8 mouse cellular contexts compared by ENCODE assay signal in genomic region chr13:36736619-36736996, GRCm38 (mm10). TPM values are rescaled to one million over a fixed set of nuclear protein-coding genes. Genes with fewer than 3 reads are reported as not detected.
A peak's percentile ranks its signal among the peaks of the same experiment; 100 is the strongest.
DNase-seq lines count a peak whose midpoint lies in the region; ATAC-seq and TF ChIP-seq lines count a peak whose summit lies in the region.

No protein-coding gene starts in this region.

- peak overlapping the region; percentile 66 for H3K4me2 ChIP-seq in lung, postnatal 0 days (replicated peaks; ENCODE audit: low read depth, low read length)
- peak overlapping the region; percentile 84 for H3K4me2 ChIP-seq in limb, embryonic 11.5 days (ENCODE audit: low read depth, severe bottlenecking)
- peak overlapping the region; percentile 62 for H3K4me2 ChIP-seq in stomach, embryonic 14.5 days (replicated peaks; ENCODE audit: low read depth, low read length)

- no peak for TF ChIP-seq CTCF in lung, postnatal 0 days (IDR thresholded peaks at IDR 0.05)

- H3K9me3 ChIP-seq in lung, postnatal 0 days (ENCODE audit: low read length) = no peaks in the 10 kb centered on the region
- no peaks in the 10 kb centered on the region for H3K9me3 ChIP-seq in limb, embryonic 11.5 days (ENCODE audit: control insufficient read depth, low read length)
- H3K9me3 ChIP-seq in stomach, embryonic 14.5 days (ENCODE audit: control insufficient read depth, low read depth, low read length) = no peaks in the 10 kb centered on the region

- 10% methylated on average over 9 of the region's 9 CpGs for WGBS in lung, postnatal 0 days
- WGBS in limb, embryonic 11.5 days = 4% methylated on average over 9 of the region's 9 CpGs
- WGBS in stomach, embryonic 14.5 days = 13% methylated on average over 9 of the region's 9 CpGs

- peak; percentile 25 for DNase-seq in CD4-positive, CD25-positive, alpha-beta regulatory T cell, adult 2 months (ENCODE audit: low read depth, low spot score)
- no peak for DNase-seq in lung, postnatal 0 days (ENCODE audit: low spot score)
- DNase-seq in lung, postnatal 4 days = no peak
- DNase-seq in limb, embryonic 11.5 days (ENCODE audit: low spot score) = peak; percentile 66
- no peak for DNase-seq in right cerebral cortex, adult 18-20 months
- no peak for DNase-seq in gastrocnemius, adult 8-10 months (ENCODE audit: low spot score in 2 of 2)

- peaks cover 20% of the 10 kb centered on the region; the same call in 1 of the 2 replicates for H3K4me1 ChIP-seq in lung, postnatal 0 days (ENCODE audit: insufficient read depth, low read depth, low read length)
- H3K4me1 ChIP-seq in limb, embryonic 11.5 days (ENCODE audit: control insufficient read depth, insufficient read depth, low read length) = peaks cover 14% of the 10 kb centered on the region; the same call in 1 of the 2 replicates
- peaks cover 13% of the 10 kb centered on the region; the same call in 1 of the 2 replicates for H3K4me1 ChIP-seq in stomach, embryonic 14.5 days (ENCODE audit: control insufficient read depth, insufficient read depth, low read length)

- no peaks in the 10 kb centered on the region for H3K36me3 ChIP-seq in lung, postnatal 0 days (ENCODE audit: insufficient read depth, low read length)
- H3K36me3 ChIP-seq in limb, embryonic 11.5 days (ENCODE audit: control insufficient read depth, insufficient read depth, low read length) = no peaks in the 10 kb centered on the region
- no peaks in the 10 kb centered on the region for H3K36me3 ChIP-seq in stomach, embryonic 14.5 days (ENCODE audit: control insufficient read depth, insufficient read depth, low read length)

- H3K4me3 ChIP-seq in lung, postnatal 0 days (ENCODE audit: low read depth, low read length) = peak overlapping the region; percentile 36
- peak overlapping the region; percentile 39 for H3K4me3 ChIP-seq in limb, embryonic 11.5 days (ENCODE audit: low read depth, low read length)
- H3K4me3 ChIP-seq in stomach, embryonic 14.5 days (ENCODE audit: low read depth, low read length) = peak overlapping the region; percentile 37

- no peak overlapping the region for H3K9ac ChIP-seq in lung, postnatal 0 days (replicated peaks; ENCODE audit: low read depth)
- H3K9ac ChIP-seq in limb, embryonic 11.5 days (ENCODE audit: low read length) = peak overlapping the region; percentile 57
- H3K9ac ChIP-seq in stomach, embryonic 14.5 days (replicated peaks; ENCODE audit: low read depth, low read length) = 0 out of 2 replicates have a peak overlapping the region, but pooled peaks have one; percentile 0

- TF ChIP-seq EP300 in lung, postnatal 0 days (IDR thresholded peaks at IDR 0.05) = no peak

- no peak overlapping the region for H3K27ac ChIP-seq in lung, postnatal 0 days (ENCODE audit: low read length)
- peak overlapping the region; percentile 80 for H3K27ac ChIP-seq in limb, embryonic 11.5 days (replicated peaks; ENCODE audit: low read depth, low read length)
- H3K27ac ChIP-seq in stomach, embryonic 14.5 days (ENCODE audit: low read length) = no peak overlapping the region

- H3K27me3 ChIP-seq in lung, postnatal 0 days (replicated peaks; ENCODE audit: insufficient read depth, low read length) = peaks cover 46% of the 10 kb centered on the region
- H3K27me3 ChIP-seq in limb, embryonic 11.5 days (ENCODE audit: control insufficient read depth, insufficient read depth, low read length) = peaks cover 13% of the 10 kb centered on the region
- H3K27me3 ChIP-seq in stomach, embryonic 14.5 days (ENCODE audit: control insufficient read depth, insufficient read depth, low read length) = peaks cover 15% of the 10 kb centered on the region; the same call in 1 of the 2 replicates

- no peak for ATAC-seq in CD4-positive, CD25-positive, alpha-beta regulatory T cell, adult 4 months
- ATAC-seq in lung, postnatal 0 days = peak; percentile 32; the same call in 1 of the 2 replicates
- ATAC-seq in limb, embryonic 11.5 days (ENCODE audit: insufficient number of reproducible peaks, low FRiP score, low TSS enrichment, low read depth) = peak; percentile 69
- 0 out of 2 replicates have a peak, but pooled peaks have one; percentile 14 for ATAC-seq in stomach, embryonic 14.5 days (ENCODE audit: insufficient number of reproducible peaks, insufficient read depth, low FRiP score, low read depth)

RNA-seq across cellular contexts. Expression of gene Nrn1, which starts 1.7 kb away (rescaled TPM):
- polyA plus RNA-seq in CD4-positive, CD25-positive, alpha-beta regulatory T cell, adult 4 months (2017; shearing (Covaris generic)) = 10 to 100 TPM; 56.1 to 63.6 TPM
- 0.31 and 0.42 TPM in 2 replicates for polyA plus RNA-seq in lung, postnatal 0 days (2015; fragmentation: Nextera tagmentation; extraction: Ambion mirVana)
- polyA plus RNA-seq in limb, embryonic 11.5 days (2014; fragmentation: Nextera tagmentation; extraction: Ambion mirVana) = 1.8 and 2.1 TPM in 2 replicates
- polyA plus RNA-seq in stomach, embryonic 14.5 days (2014; fragmentation: Nextera tagmentation; extraction: Ambion mirVana) = 1.8 and 1.9 TPM in 2 replicates
- 1 to 10 TPM in 1 of 4 experiments, under 1 TPM in 3; 0.48 to 1.6 (median 0.69) TPM for total RNA-seq in gastrocnemius, adult 8-10 months (2022)

Comparison
In these comparisons a context has a peak if more than half of its experiments do, and no peak if none do; other contexts are left out.
1. DNase-seq: peak in CD4-positive, CD25-positive, alpha-beta regulatory T cell, adult 2 months (single experiment) and limb, embryonic 11.5 days (single experiment); none in lung, postnatal 0 days (single experiment), lung, postnatal 4 days (0 of 2), right cerebral cortex, adult 18-20 months (single experiment) and gastrocnemius, adult 8-10 months (0 of 2).
2. RNA of gene Nrn1, which starts 1.7 kb away (polyA plus RNA-seq): 56.1 to 63.6 TPM in CD4-positive, CD25-positive, alpha-beta regulatory T cell, adult 4 months; 1.8 to 2.1 TPM in limb, embryonic 11.5 days, 1.8 to 1.9 TPM in stomach, embryonic 14.5 days and 0.31 to 0.42 TPM in lung, postnatal 0 days; every median in the first group is over 10 times any median in the second.
3. Peak in every context shown above with its lines, with median percentiles within 50 percentile points of each other: H3K4me2 ChIP-seq and H3K4me3 ChIP-seq.